Mouse (Mus musculus) left cerebral cortex, postnatal 4 days (tissue): Measurements from ENCODE around the gene Gm42791. TPM values are rescaled to one million over a fixed set of nuclear protein-coding genes. Genes with fewer than 3 reads are reported as not detected.

ENCODE experiments used
- DNase-seq: peaks from one replicate; pipeline ENCODE4 v3.0.0-alpha.2; 2022
- intact Hi-C: fragments of 180-260 bp; cut with DNase I; formaldehyde crosslinking; loops from one replicate; pipeline ENCODE4 v1.15.1; 2025
- total RNA-seq, 2 experiments: library from RNA; stranded (reverse); gene quantifications; 2 replicates each; pipeline ENCODE4 v1.2.3; 2021

Gm42791 gene
- total RNA-seq, 2 experiments from 2014 or later, result 9.4 to 16.6 TPM

DNA sequence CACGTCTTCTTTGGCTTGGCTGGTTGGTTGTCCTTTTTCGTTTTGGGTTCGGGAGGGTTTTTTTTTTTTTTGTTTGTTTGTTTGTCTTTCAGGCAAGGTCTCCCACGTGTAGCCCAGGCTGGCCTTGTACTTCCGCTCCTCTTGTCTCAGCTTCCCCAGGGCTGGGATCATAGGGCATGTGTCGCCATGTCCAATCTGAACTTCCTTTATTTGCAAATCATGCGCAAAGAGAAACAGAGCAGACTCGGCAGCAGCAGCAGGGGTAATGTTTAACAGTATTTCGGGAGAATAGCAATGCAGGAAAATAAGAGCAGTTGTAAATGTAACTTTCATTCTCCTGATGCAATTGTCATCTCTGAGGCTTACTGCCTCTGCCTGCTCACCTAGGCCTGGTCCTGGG is 38.9 kb downstream of the Gm42791 start:
- DNase-seq, result no peak
- intact Hi-C loops, result no loop called here

DNA sequence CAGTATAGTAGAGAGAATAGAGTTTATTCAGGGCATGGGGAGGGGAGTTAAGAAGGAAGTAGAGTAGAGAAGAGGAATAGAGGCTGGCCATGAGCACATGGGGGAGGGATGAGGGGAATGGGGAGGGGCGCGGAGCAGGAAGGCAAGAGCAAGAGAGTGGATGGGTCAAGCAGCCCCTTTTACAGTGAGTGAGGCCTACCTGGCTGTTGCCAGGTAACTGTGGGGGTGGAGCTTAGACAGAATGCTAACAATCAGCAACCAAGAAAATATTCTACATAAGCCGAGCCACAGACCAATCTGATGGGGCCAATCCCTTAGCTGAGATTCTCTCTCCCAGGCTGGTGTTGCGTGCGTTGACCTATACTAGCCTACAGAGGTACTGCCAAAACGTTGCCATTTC is 39.4 kb downstream of the Gm42791 start:
- no peak for DNase-seq
- intact Hi-C loops, result no loop called here

DNA sequence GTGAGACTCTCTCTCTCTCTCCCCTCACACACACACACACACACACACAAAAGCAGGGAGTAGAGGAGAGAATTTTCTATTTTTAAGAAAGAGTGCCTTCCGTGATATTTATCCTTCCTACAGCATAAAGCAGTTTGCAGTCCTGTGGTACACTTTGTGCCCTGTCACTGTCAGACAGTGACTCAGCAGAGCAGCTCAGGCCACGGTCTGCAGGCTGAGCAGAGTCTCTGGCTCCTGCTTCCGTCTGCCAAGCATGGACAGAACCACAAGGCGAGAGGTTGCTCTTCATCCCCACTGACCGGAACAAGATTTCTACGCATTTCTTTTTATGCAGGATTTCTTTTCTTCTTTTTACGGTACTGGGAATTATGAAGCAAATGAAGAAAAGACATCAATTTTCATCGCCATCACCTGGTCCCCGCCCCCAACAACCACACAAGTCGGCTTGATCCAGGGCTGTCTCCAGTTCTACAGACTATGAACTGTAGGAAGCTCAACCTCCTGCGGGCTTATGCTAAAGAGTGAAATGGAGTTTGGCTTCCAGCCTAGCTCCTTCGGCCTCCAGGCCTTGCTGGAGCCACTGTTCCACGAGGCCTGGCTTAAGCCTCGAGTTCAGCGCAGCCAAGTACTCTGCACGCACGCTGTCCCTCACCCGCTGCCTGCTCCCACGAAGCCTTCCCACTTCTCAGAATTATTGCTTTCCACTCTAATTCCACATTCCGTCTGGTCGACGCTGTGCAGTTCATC is 40.5 kb downstream of the Gm42791 start:
- intact Hi-C loops, result no loop called here
- DNase-seq, result peak; percentile 53

DNA sequence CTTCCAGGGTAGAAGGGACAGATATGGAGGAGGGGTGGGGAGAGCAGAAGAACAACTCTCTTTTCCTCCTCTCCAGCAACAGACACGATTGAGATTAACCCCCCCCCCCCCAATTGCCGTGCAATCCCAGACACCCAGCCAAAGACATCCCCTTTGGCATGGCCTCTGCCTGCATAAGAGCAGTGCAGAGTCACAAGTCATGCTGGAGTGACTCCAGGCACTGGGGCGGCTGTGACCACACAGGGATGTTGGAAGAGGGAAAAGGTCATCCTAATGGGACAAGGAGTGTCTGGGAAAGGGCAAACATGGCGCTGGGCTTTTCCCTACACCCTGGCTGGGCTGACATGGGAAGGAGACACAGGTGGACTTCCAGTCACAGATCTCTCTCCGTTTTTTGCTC is 41.8 kb downstream of the Gm42791 start:
- intact Hi-C loops, result no loop called here
- DNase-seq, result peak; percentile 64

DNA sequence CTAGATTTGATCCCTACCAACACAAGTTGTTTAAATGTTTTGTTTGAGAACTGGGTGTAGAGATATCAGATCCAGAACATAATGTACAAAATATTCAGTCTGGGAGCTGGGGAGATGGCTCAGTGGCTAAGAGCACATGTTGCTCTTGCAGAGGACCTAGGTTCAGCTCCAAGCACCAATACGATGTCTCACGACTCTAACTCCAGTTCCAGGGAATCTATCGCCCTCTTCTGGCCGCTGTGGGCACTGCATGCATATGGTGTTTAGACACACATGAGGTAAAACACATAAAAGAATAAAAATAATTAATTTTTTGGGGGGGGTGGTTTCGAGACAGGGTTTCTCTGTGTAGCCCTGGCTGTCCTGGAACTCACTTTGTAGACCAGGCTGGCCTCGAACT is 42.5 kb downstream of the Gm42791 start:
- DNase-seq, result peak; percentile 46
- intact Hi-C loops, result no loop called here

DNA sequence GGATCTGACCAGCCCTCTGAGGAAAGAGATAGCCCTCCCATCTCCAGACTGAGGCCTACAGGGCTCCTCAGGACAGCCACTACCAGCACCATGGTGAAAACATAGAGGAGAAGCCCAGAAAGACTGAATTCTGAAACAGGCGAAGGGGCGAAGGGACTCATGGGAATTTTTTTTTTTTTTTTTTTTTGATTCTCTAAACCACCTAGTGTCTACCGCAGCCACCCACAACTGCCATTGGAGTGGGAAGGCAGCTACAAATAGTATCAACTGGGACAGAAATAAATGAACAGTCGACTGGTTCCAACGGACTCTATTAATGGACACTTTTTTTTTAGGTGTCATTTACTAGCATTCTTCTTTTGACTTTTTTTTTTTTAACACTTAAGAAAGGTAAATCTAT is 43.6 kb downstream of the Gm42791 start:
- intact Hi-C loops, result no loop called here
- no peak for DNase-seq

DNA sequence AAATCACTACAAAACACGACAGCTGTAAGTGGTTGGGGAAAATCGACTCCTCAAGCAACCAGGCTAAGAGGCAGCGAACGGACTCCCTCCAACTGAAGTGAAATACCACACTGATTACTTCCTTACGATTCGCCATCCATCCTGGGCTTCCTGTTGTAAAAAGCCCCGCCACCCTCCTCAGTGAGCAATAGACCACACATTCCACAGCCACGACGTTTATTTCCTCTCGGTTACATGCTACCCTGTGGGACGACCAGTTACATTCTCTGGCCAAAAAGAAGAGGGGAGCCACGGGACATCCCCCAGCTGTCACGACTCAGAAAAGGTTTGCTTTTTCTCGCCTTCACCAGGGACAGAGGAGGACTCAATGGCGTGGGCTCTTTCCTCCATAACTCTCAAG is 44.9 kb downstream of the Gm42791 start:
- DNase-seq, result no peak
- intact Hi-C loops, result no loop called here

DNA sequence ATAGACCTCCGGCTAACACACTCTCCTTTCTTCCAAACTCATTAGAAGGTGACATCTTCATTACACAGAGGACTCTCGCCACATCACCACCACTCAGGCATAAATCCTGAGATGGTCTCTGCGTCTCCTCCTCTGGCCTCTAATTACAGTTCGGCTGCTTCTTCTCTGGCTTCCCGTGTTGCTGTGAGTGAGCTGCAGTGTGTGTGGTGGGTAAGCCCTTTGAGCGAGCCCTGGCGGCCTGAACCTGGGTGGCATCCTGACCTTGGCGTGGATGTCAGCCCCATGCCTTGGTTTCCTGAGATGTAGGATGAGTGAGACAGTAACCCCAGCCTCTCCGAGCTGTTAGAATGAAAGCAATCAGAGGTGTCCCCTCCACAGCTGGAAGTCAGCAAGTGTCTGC is 46.4 kb downstream of the Gm42791 start:
- intact Hi-C loops, result no loop called here
- DNase-seq, result no peak

DNA sequence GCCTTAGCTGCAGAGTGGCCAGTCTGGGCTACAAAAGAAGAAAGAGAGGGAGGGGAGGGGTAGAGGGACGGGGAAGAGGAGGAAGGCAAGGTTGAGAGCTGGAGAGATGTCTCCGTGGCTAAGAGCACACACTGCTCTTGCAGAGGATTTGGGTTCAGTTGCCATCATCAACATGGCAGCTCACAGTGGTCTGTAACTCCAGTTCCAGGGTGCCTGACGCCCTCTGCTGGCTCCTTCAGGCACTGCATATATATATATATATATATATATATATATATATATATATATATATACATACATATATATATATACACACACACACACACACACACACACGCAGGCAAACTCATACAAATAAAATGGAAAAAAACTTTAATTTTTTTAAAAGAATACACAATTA is 47.5 kb downstream of the Gm42791 start:
- intact Hi-C loops, result no loop called here
- DNase-seq, result no peak

DNA sequence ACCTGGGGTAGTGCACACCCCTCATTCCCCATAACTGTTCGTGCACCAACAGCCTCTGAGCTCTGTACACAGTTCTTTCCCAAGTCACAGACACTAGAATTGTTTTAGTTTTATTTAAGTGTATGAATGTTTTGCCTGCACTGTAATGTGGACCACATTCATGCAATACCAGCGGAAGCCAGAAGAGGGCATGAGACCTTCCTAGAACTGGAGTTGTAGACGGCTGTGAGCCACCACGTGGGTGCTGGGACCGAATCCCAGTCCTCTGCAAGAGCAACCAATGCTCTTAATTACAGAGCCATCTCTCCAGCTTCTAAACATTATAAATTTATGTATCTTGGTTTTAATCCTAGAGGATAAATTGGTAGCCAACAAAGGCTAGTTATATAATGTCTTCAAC is 48.2 kb downstream of the Gm42791 start:
- intact Hi-C loops, result no loop called here
- DNase-seq, result no peak

DNA sequence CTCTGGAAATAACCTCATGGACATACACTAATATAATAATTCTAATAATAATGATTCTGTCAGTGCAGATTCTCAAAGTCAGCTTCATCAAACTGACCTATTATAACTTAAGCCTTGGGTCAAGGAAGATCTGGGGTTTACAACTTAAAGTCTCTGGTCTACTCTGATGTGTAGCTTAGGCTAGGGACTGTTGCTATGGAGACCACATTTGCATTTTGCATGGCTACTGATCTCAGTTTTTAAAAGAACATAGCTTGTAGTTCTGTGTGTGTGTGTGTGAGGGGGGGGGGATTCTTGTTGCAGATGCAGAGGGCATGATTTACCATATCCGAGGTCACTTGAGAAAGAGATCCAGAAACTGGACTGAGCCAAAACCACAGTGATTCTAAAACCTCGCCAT is 49.2 kb downstream of the Gm42791 start:
- DNase-seq, result no peak

DNA sequence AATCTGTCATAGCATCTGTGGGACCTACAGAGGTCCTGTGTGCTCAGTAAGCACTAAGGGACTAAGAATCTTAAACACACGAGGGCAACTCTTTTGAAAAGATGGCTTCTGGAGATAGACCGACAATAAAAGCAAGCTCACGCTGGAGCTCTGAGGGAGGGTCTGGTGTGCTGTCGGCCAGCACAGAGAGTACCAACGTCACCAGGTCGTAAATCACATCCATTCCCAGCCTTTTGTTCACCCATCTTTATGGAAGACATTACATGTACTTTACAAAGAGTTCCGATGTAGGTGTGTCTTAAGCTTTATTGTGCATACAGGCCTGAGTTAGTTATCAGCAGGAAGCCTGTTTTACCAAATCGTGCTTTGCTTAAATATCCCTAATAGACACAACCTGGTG is 50.9 kb downstream of the Gm42791 start:
- DNase-seq, result no peak
- intact Hi-C loops, result no loop called here

More for the DNA sequence above, 49.2 kb downstream of the Gm42791 start:
- intact Hi-C loops, result no loop called here

DNA sequence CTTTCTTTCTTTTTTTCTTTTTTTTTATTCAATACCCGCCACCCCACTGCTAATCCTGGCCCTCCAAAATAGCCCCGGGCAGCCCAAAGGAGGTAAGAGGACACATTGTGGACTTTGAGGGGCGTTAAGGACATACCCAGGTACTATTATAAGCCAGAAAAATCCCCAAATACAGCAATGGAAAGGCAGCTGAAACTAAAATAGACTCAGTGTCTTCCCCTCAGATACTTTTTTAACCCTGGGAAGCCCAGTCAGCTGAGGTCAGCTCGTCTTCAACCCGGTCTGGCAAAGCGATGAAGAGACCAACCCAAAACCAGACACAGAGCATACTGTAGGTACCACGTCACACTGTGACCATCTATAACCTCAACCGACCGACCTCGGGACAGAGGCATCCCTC is 51.5 kb downstream of the Gm42791 start:
- intact Hi-C loops, result no loop called here

DNA sequence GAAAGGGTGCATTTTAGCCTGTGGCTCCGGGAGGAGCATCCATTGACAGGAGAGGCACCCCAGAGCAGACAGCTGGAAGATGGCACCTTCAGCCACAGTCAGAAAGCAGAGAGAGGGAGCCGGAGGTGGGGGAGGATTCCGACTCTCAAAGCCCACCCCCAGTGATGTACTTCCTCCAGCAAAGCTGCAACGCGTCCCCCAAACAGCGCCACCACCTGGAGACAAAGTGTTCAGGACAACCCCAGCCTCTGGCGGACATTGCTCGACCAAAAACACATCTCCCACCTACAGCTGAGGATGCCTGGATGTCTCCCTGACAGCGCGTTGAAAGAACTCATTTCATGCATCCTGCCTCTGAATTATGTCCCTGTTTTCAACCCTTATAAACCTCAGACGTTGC is 52.0 kb downstream of the Gm42791 start:
- intact Hi-C loops, result no loop called here

More for the DNA sequence above, 51.5 kb downstream of the Gm42791 start:
- no peak for DNase-seq

DNA sequence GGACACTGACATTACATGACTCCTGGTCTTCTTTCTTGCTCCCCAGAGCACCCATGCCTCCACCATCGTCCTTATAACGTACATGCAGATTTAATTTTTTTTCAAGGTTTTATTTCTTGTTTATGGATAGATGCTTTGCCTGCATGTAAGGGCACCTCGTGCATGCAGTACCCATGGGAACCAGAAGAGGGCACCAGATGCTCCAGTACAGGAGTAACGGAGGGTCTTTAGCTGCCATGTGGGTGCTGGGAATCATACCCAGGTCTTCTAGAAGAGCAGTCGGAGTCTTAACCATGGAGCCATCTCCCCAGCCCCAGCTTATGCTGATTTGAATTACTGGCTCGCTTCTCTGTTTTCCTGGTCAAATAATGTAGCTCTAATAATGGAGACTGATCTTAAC is 52.6 kb downstream of the Gm42791 start:
- intact Hi-C loops, result no loop called here
- DNase-seq, result no peak

More for the DNA sequence above, 52.0 kb downstream of the Gm42791 start:
- no peak for DNase-seq

DNA sequence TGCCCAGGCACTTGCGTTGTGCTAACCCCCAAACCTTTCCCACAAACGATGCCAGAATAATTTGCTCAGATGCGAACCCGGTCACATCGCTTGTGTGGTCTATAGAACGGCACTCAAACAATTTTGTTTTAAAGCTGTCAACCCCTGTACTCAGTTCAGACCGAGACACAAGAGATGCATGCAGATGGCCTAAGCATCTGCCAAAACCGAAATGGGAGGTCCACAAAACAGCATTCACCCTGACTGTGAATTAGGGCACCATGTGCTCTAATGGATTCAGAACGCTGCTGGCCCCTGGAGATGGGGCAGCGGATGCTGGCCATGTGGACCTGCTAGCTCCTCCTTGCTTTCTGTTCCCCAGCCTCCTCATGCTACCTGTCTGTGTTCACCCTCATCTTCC is 53.1 kb downstream of the Gm42791 start:
- peak; percentile 15 for DNase-seq
- intact Hi-C loops, result no loop called here

DNA sequence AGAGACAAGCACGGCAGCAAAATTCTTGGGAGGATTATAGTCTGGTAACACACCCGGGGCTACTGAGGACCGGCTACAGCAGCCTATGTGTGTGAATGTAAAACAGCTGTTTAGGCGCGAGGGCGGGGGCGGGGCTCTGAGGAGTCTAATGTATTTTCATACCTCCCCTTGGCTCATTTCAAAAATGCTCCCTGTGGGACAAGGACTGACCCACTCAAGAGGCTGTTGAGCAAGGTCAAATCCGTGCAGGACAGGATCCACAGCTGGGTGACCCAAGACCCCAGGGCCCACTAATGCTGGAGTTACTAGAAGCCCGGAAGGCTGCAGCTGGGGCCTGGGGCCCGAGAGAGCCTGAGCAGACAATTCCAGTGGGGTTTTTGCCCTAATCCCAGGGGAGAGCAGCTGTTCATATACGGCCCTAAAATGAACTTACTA is 55.0 kb downstream of the Gm42791 start:
- DNase-seq, result no peak

DNA sequence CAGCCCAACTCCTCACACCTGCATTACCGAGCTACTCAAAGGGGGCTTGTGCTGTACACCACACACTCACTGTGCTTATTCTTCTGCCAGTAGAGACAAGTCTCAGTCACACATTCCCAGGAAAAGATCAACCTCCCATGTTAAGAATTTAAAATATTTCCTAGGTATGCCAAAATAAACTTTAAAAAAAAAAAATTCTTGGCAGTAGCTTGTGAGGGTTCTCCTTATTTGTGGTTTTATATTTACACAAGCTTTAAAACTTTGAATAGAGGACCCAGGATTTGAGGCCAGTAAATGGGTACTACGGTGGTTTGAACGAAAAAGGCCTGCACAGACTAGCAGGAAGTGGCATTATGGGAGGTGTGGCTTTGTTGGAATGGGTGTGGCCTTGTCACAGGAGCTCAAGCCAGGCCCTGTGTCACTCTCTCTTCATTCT is 58.4 kb downstream of the Gm42791 start:
- DNase-seq, result no peak
- intact Hi-C loops, result no loop called here

More for the DNA sequence above, 55.0 kb downstream of the Gm42791 start:
- intact Hi-C loops, result no loop called here

DNA sequence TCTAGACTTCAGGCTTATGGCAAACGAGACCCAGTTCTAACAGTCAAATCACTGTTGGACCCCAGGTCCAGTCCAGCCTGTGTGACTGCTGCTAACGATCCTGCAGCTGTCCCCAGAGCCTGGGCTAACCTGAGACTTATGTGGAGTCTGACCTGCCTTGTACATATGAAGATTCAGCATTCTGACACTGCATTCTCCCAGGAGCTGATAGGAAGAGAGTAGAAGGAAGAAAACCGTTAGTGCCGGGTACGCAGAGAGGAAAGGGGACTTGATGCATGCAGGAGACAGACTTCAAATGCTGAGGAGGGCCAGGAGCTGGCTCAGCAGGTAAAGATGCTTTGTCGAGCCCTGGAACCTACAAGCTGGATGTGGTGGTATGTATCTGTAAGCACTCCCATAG is 59.1 kb downstream of the Gm42791 start:
- DNase-seq, result no peak
- intact Hi-C loops, result no loop called here

DNA sequence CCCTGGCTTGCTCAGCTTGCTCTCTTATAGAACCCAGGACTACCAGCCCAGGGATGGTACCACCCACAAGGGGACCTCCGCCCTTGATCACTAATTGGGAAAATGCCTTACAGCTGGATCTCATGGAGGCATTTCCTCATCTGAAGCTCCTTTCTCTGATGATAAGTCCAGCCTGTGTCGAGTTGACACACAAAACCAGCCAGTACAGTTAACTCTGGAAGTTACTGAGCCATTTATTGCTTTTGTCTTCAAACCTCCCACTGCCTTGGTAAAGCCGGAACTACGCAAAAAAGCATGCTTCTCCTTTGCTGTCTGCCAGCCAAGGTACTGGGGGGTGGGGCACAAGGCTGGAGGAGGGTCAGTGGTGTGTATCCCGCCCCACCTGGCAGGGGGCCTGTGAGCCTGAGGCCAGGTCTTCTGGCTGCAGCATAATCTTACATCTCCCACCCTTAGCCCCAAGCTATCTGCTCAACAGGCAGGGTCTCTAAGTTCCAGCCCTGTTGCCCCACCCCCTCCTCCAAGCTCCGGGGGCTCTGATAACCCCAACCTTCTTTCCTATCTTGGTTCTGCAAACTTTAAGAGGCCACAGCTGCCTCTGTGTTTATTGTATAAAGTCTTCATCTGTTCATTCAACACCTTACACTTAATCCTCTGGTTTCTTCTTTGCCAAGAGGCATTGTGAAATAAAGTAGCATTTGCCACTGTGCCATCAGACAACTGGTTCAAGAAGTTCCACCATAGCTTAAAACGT is 59.7 kb downstream of the Gm42791 start:
- intact Hi-C loops, result no loop called here
- no peak for DNase-seq

DNA sequence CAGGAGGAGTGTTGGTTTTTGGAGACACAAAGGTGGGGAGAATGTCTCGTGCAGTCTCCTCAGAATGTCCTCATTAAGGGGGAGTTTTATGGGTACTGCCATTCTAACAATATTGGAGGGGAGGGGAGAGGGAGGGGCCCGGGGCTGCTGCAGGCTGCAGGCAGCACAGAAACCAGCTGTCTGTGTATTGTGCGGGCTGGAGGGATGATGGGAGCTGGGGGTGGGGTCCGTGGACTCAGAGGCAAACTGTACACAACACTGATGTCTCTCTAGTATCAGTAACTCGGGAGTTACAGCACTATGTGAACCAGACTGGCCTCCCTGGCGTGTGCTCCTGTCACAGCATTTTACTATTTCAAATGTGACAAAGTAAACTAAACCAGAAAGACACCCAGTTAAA is 60.5 kb downstream of the Gm42791 start:
- DNase-seq, result no peak

DNA sequence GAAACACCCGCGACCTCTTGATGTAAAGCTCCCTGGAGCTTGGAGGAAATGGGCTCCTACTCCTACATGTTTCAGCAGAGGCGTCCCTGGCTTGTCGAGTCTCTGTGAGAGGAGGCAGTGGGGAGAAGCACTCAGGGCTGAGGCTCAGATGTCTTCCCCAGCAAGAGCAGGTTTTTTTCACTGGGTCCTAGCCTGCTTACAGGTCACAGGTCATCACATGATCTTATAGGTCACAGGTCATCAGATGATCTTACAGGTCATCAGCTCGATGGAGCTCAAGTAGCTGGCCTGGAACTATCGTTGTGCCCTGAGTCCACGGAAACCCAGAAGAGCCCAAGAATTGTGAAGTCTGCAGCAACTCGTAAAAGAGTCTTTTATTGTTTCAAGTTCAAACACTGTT is 61.2 kb downstream of the Gm42791 start:
- intact Hi-C loops, result no loop called here
- DNase-seq, result no peak

More for the DNA sequence above, 60.5 kb downstream of the Gm42791 start:
- intact Hi-C loops, result no loop called here
